Mouse (Mus musculus) CH12.LX (cell line): Measurements from ENCODE around the gene Plekha8. TPM values are rescaled to one million over a fixed set of nuclear protein-coding genes. Genes with fewer than 3 reads are reported as not detected.

Source experiments
- DNase-seq: peaks from one replicate; pipeline ENCODE4 v3.0.0-alpha.2; 2013; ENCODE audit errors: extremely low read depth
- H3K27ac ChIP-seq: 2 replicates; pipeline ENCODE4 v1.5.1; 2012; ENCODE audit warnings: low read depth, mild to moderate bottlenecking, control low read depth, moderate library complexity; ENCODE audit not compliant: insufficient read depth
- H3K27me3 ChIP-seq: replicated peaks from 2 replicates; pipeline ENCODE3; 2012; ENCODE audit warnings: inconsistent platforms
- H3K36me3 ChIP-seq, 2 experiments: replicated peaks in 1 of 2; 2 replicates each; pipeline versions ENCODE3 to v1.6.1; 2012; ENCODE audit warnings: inconsistent platforms in 1 of 2, low read length in 1 of 2, mild to moderate bottlenecking in 1 of 2, mixed read lengths in 1 of 2, moderate library complexity in 1 of 2; ENCODE audit not compliant: control insufficient read depth in 1 of 2, insufficient read depth in 1 of 2
- H3K4me1 ChIP-seq, 2 experiments: 2 replicates each; pipeline ENCODE4 v1.6.1; 2012; ENCODE audit warnings: inconsistent platforms in 1 of 2, moderate library complexity in 1 of 2; ENCODE audit not compliant: insufficient read depth in 2 of 2, control insufficient read depth in 1 of 2
- H3K4me2 ChIP-seq: 2 replicates; pipeline ENCODE4 v1.6.1; 2012; ENCODE audit warnings: low read depth, mild to moderate bottlenecking, control low read depth; ENCODE audit not compliant: poor library complexity, insufficient read depth, severe bottlenecking
- H3K4me3 ChIP-seq, 3 experiments: fragments of 150-350 bp in 1 of 3; sonication (generic) in 1 of 3; replicated peaks in 1 of 3; 2 replicates each; pipeline versions ENCODE3 to v1.5.1; 2011 to 2012; ENCODE audit warnings: low read depth in 2 of 3, low read length in 2 of 3, mild to moderate bottlenecking in 2 of 3, moderate library complexity in 2 of 3, control low read depth in 1 of 3, improper control_type of control experiment in 1 of 3, inconsistent platforms in 1 of 3, mixed read lengths in 1 of 3; ENCODE audit not compliant: poor library complexity in 1 of 3
- H3K79me2 ChIP-seq: replicated peaks from 2 replicates; pipeline ENCODE4 v1.6.1; 2012; ENCODE audit warnings: mild to moderate bottlenecking, moderate library complexity; ENCODE audit not compliant: control insufficient read depth, poor library complexity, insufficient read depth, severe bottlenecking; ENCODE audit errors: extremely low read depth
- H3K9ac ChIP-seq: 2 replicates; pipeline ENCODE4 v1.6.1; 2012; ENCODE audit warnings: low read depth, mild to moderate bottlenecking, control low read depth, moderate library complexity; ENCODE audit not compliant: insufficient read depth
- H3K9me3 ChIP-seq: replicated peaks from 2 replicates; pipeline ENCODE3; 2012; ENCODE audit warnings: low read length, inconsistent platforms, mixed read lengths
- CHD1 ChIP-seq: IDR thresholded peaks from 2 replicates; pipeline ENCODE4 v1.6.1; 2012; ENCODE audit warnings: low read depth, low read length, improper control_type of control experiment, inconsistent platforms
- CHD2 ChIP-seq: IDR thresholded peaks from 2 replicates; pipeline ENCODE4 v1.6.1; 2011; ENCODE audit warnings: low read length, improper control_type of control experiment
- CTCF ChIP-seq, 2 experiments: IDR thresholded peaks in 1 of 2; conservative IDR thresholded peaks in 1 of 2; 2 replicates each; pipeline ENCODE4 v1.5.1; 2011 to 2012; ENCODE audit warnings: low read depth in 2 of 2, low read length in 2 of 2, improper control_type of control experiment in 1 of 2, inconsistent platforms in 1 of 2, mild to moderate bottlenecking in 1 of 2, moderate library complexity in 1 of 2
- E2F4 ChIP-seq: IDR thresholded peaks from 2 replicates; pipeline ENCODE4 v1.6.1; 2011; ENCODE audit warnings: low read depth, low read length, improper control_type of control experiment; ENCODE audit not compliant: insufficient replicate concordance
- ELF1 ChIP-seq: IDR thresholded peaks from 2 replicates; pipeline ENCODE4 v1.6.1; 2014; ENCODE audit warnings: low read depth, mild to moderate bottlenecking, inconsistent platforms, low read length, improper control_type of control experiment
- EP300 ChIP-seq: IDR thresholded peaks from 2 replicates; pipeline ENCODE4 v1.6.1; 2011; ENCODE audit warnings: low read length, improper control_type of control experiment
- ETS1 ChIP-seq: conservative IDR thresholded peaks from 2 replicates; pipeline ENCODE4 v1.6.1; 2012; ENCODE audit warnings: low read depth, mild to moderate bottlenecking, inconsistent platforms, low read length, improper control_type of control experiment, moderate library complexity
- IRF4 ChIP-seq: IDR thresholded peaks from 2 replicates; pipeline ENCODE4 v1.6.1; 2014; ENCODE audit warnings: low read depth, mild to moderate bottlenecking, inconsistent platforms, low read length, improper control_type of control experiment
- JUND ChIP-seq: conservative IDR thresholded peaks from 2 replicates; pipeline ENCODE4 v1.6.1; 2011; ENCODE audit warnings: low read depth, low read length, improper control_type of control experiment
- MAFK ChIP-seq: IDR thresholded peaks from 2 replicates; pipeline ENCODE4 v1.6.1; 2011; ENCODE audit warnings: low read length, improper control_type of control experiment; ENCODE audit not compliant: insufficient replicate concordance
- MAX ChIP-seq: IDR thresholded peaks from 2 replicates; pipeline ENCODE4 v1.6.1; 2011; ENCODE audit warnings: low read length, improper control_type of control experiment
- MYC ChIP-seq: IDR thresholded peaks from 2 replicates; pipeline ENCODE4 v1.6.1; 2011; ENCODE audit warnings: low read depth, mild to moderate bottlenecking, improper control_type of control experiment, low read length
- NELFE ChIP-seq: IDR thresholded peaks from 2 replicates; pipeline ENCODE4 v1.6.1; 2011; ENCODE audit warnings: low read depth, low read length, improper control_type of control experiment
- NRF1 ChIP-seq: IDR thresholded peaks from 2 replicates; pipeline ENCODE4 v1.6.1; 2014; ENCODE audit warnings: low read depth, mild to moderate bottlenecking, inconsistent platforms, low read length, improper control_type of control experiment, moderate library complexity
- POLR2A ChIP-seq: IDR thresholded peaks from 2 replicates; pipeline ENCODE4 v1.6.1; 2011; ENCODE audit warnings: low read depth, mild to moderate bottlenecking, improper control_type of control experiment, low read length
- POLR2AphosphoS2 ChIP-seq: IDR thresholded peaks from 2 replicates; pipeline ENCODE4 v1.6.1; 2011; ENCODE audit warnings: low read depth, low read length, improper control_type of control experiment
- RCOR1 ChIP-seq: conservative IDR thresholded peaks from 2 replicates; pipeline ENCODE4 v1.6.1; 2012; ENCODE audit warnings: low read depth, mild to moderate bottlenecking, inconsistent platforms, low read length, improper control_type of control experiment
- SIN3A ChIP-seq: IDR thresholded peaks from 2 replicates; pipeline ENCODE4 v1.6.1; 2012; ENCODE audit warnings: low read length, improper control_type of control experiment, inconsistent platforms
- TBP ChIP-seq: conservative IDR thresholded peaks from 2 replicates; pipeline ENCODE4 v1.6.1; 2011; ENCODE audit warnings: low read depth, low read length, improper control_type of control experiment
- TCF12 ChIP-seq: IDR thresholded peaks from 2 replicates; pipeline ENCODE4 v1.6.1; 2014; ENCODE audit warnings: low read depth, mild to moderate bottlenecking, inconsistent platforms, low read length, improper control_type of control experiment
- ZC3H11A ChIP-seq: IDR thresholded peaks from 2 replicates; pipeline ENCODE4 v1.6.1; 2012; ENCODE audit warnings: low read depth, mild to moderate bottlenecking, inconsistent platforms, low read length, improper control_type of control experiment
- ZKSCAN1 ChIP-seq: IDR thresholded peaks from 2 replicates; pipeline ENCODE4 v1.6.1; 2012; ENCODE audit warnings: low read depth, inconsistent platforms, low read length, improper control_type of control experiment, borderline replicate concordance
- dilution Hi-C: fragments of 300-500 bp; cut with MboI; formaldehyde crosslinking; loops from 2 replicates; pipeline ENCODE4 v1.14.3; 2020; ENCODE audit warnings: low sequenced_read_pairs; ENCODE audit not compliant: extremely low pct_unique_long_range_greater_than_20kb, extremely low pct_ligation_motif_present
- in situ Hi-C: fragments of 300-500 bp; cut with MboI; formaldehyde crosslinking; loops from 3 replicates; pipeline ENCODE4 v1.14.3; 2019; ENCODE audit warnings: low sequenced_read_pairs, low pct_ligation_motif_present, low pct_unique_long_range_greater_than_20kb, mixed read lengths
- polyA plus RNA-seq: library from polyadenylated mRNA; unstranded; fragments of >175 nt; gene quantifications from 2 replicates; pipeline ENCODE4 v1.2.1, GENCODE M21; 2012; ENCODE audit warnings: low read depth; ENCODE audit not compliant: insufficient read length
- total RNA-seq, 2 experiments: library from RNA; depleted of rRNA; stranded (reverse); fragments of 300-350 nt in 1 of 2; fragments of >200 nt in 1 of 2; gene quantifications; 2 replicates each; pipeline ENCODE4 v1.2.3; 2012 to 2014

The Plekha8 gene
- total and polyA plus RNA-seq, 3 experiments = 5.8 to 10.2 (median 9.8) TPM

DNA sequence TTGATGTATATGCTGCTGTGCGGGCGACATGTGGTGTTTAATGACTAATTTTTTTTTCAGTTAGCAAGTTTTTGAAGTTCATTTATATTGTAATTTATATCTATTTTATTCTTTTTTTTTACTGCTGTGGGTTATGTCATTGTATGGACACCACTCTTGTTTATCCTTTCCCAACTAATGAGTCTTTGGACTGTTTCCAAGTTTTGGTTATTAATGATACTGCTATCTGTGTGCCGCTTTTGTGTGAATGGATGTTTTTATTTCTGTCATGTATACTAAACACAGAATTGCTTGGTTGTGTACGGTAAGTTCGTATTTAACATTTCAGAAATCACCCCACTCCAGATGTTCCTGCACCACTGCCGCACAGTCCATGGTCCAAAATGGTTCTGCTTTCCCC lies 63.0 kb downstream of the Plekha8 start:
- TF ChIP-seq ZKSCAN1 = no peak
- no peak for TF ChIP-seq ZC3H11A
- TF ChIP-seq CTCF (conservative IDR thresholded peaks at IDR 0.05 in 1 of 2, IDR thresholded peaks at IDR 0.05 in 1 of 2; ENCODE audit: low read depth in 2 of 2, low read length in 2 of 2) = no peak
- no peak for TF ChIP-seq TCF12
- TF ChIP-seq NELFE = no peak
- TF ChIP-seq TBP = no peak
- no peak for TF ChIP-seq MAFK
- TF ChIP-seq SIN3A = no peak
- TF ChIP-seq ELF1 = no peak
- TF ChIP-seq IRF4 = no peak
- TF ChIP-seq JUND = no peak
- no peak for TF ChIP-seq E2F4
- TF ChIP-seq MAX = no peak
- TF ChIP-seq CHD2 = no peak
- no peak for TF ChIP-seq POLR2AphosphoS2
- no peak for TF ChIP-seq ETS1
- TF ChIP-seq CHD1 = no peak
- no peak for TF ChIP-seq RCOR1
- TF ChIP-seq EP300 = no peak
- no peak for TF ChIP-seq MYC
- Histone ChIP-seq H3K4me3 (no peak overlapping the region), H3K36me3 (no peaks in the 10 kb centered on the region), H3K27ac (no peak overlapping the region), H3K27me3 (no peaks in the 10 kb centered on the region), H3K79me2 (no peaks in the 10 kb centered on the region), H3K9me3 (no peaks in the 10 kb centered on the region), H3K4me2 (no peak overlapping the region), H3K4me1 (peaks cover 0 to 15% of the 10 kb centered on the region in 2 experiments; a peak in 2 of 4 replicates), H3K9ac (no peak overlapping the region)
- no peak for DNase-seq
- in situ Hi-C loops (no loop called here), dilution Hi-C loops (no loop called here)

DNA sequence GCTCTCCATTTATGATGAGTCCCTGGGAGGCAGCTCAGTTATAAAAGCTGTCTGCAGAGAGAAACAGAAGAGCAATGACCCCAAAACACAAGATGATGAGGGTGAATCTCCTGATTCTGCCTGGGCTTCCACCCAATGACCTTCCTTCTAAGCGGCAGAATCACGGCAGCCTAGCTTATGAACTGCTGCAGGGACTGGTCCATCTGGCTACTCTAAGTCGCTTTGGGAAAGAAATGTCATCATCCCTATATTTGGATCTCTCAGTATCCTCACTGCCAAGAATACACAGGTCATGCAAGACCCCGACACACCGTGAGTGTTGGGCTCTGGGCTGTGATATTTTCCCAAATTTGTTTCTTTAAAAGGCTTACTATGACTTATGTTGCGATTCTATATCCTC lies 75.0 kb downstream of the Plekha8 start:
- DNase-seq = no peak
- H3K4me3 ChIP-seq = no peak overlapping the region
- no peaks in the 10 kb centered on the region for H3K79me2 ChIP-seq
- no peak overlapping the region for H3K4me2 ChIP-seq
- H3K9me3 ChIP-seq = peaks cover 9% of the 10 kb centered on the region
- peaks cover 2% of the 10 kb centered on the region for H3K27me3 ChIP-seq
- no peak overlapping the region for H3K27ac ChIP-seq
- in situ Hi-C loops = no loop called here
- no peaks in the 10 kb centered on the region for H3K36me3 ChIP-seq
- no peak overlapping the region for H3K9ac ChIP-seq
- dilution Hi-C loops = no loop called here
- H3K4me1 ChIP-seq = no peaks in the 10 kb centered on the region
- TF ChIP-seq NRF1 = no peak
- TF ChIP-seq E2F4 = no peak
- no peak for TF ChIP-seq POLR2A
- no peak for TF ChIP-seq TBP
